Mouse (Mus musculus) frontal cortex, postnatal 36 days (tissue): ENCODE data around the gene Krt83.
A peak's percentile ranks its signal among the peaks of the same experiment; 100 is the strongest.

Experiments
- DNase-seq, 2 experiments: peaks; one replicate each; pipeline ENCODE4 v3.0.0; 2022; ENCODE audit warnings: low spot score in 2 of 2

The Krt83 gene

GRCm38 (mm10) chr15:101472952-101473528 is 18.3 kb downstream of the Krt83 start, which contains the start of gene Krt86:
Gene Krt86 (plus strand): TSS chr15:101473478.
- no peak for DNase-seq

GRCm38 (mm10) chr15:101469093-101469492 is 22.2 kb downstream of the Krt83 start:
- no peak for DNase-seq

- no peak for DNase-seq
Measured at GRCm38 (mm10) chr15:101463651-101464050, 27.7 kb downstream of the Krt83 start, which contains the start of gene Krt81. Gene Krt81 (minus strand): TSS chr15:101463751.

GRCm38 (mm10) chr15:101459283-101459682 is 32.0 kb downstream of the Krt83 start:
- DNase-seq, result no peak

GRCm38 (mm10) chr15:101458361-101458930 is 32.9 kb downstream of the Krt83 start:
- no peak for DNase-seq

GRCm38 (mm10) chr15:101455891-101456290 is 35.4 kb downstream of the Krt83 start:
- DNase-seq, result no peak

- no peak for DNase-seq
Measured at GRCm38 (mm10) chr15:101455292-101455691, 36.0 kb downstream of the Krt83 start.

GRCm38 (mm10) chr15:101454774-101455173 is 36.5 kb downstream of the Krt83 start:
- no peak for DNase-seq

GRCm38 (mm10) chr15:101453093-101453736 is 38.1 kb downstream of the Krt83 start:
- peak; percentile 72 to 77 for DNase-seq

- no peak for DNase-seq
Measured at GRCm38 (mm10) chr15:101447444-101447843, 43.9 kb downstream of the Krt83 start, which contains the start of gene Krt88. Gene Krt88 (plus strand): TSS chr15:101447744.

GRCm38 (mm10) chr15:101446572-101446971 is 44.7 kb downstream of the Krt83 start:
- no peak for DNase-seq

GRCm38 (mm10) chr15:101440837-101441236 is 50.5 kb downstream of the Krt83 start:
- peak; percentile 24 to 43 for DNase-seq

- no peak for DNase-seq
Measured at GRCm38 (mm10) chr15:101438555-101438954, 52.8 kb downstream of the Krt83 start, which contains the start of gene Krt87. Gene Krt87 (minus strand): TSS chr15:101438804.

- DNase-seq, result no peak
Measured at GRCm38 (mm10) chr15:101436611-101437010, 54.7 kb downstream of the Krt83 start.
